Mouse (Mus musculus) kidney, embryonic 15.5 days (tissue): Measurements from ENCODE around the gene 4921501E09Rik. TPM values are rescaled to one million over a fixed set of nuclear protein-coding genes. Genes with fewer than 3 reads are reported as not detected.

Experiments
- polyA plus RNA-seq: library from polyadenylated mRNA; unstranded; fragments of >200 nt; fragmentation: Nextera tagmentation; extraction: Ambion mirVana; gene quantifications from 2 replicates; pipeline ENCODE4 v1.2.1, GENCODE M21; 2015

4921501E09Rik gene
- polyA plus RNA-seq, 1 experiment from 2014 or later = not detected

Other genes starting within 250 kb of the 4921501E09Rik start
- gene Zfp799, start 237.8 kb downstream of the 4921501E09Rik start, polyA plus RNA-seq = 15.9 and 17.3 TPM in 2 replicates
- 7.7 and 8.0 TPM in 2 replicates for gene Zfp870, start 176.4 kb downstream of the 4921501E09Rik start, polyA plus RNA-seq
- not detected in 2 replicates for gene Cyp4f14, start 150.7 kb downstream of the 4921501E09Rik start, polyA plus RNA-seq
- 10.8 and 13.3 TPM in 2 replicates for gene Cyp4f13, start 120.7 kb downstream of the 4921501E09Rik start, polyA plus RNA-seq
- 9.9 and 12.1 TPM in 2 replicates for gene Zfp472, start 102.2 kb downstream of the 4921501E09Rik start, polyA plus RNA-seq
- gene Zfp952, start 74.9 kb downstream of the 4921501E09Rik start, polyA plus RNA-seq = 11.2 and 11.9 TPM in 2 replicates
- 13.9 and 14.9 TPM in 2 replicates for gene Zfp763, start 34.7 kb downstream of the 4921501E09Rik start, polyA plus RNA-seq
- 6.4 and 8.2 TPM in 2 replicates for gene Zfp563, start 21.3 kb upstream of the 4921501E09Rik start, polyA plus RNA-seq
- not detected in 2 replicates for gene Morc2b, start 71.6 kb upstream of the 4921501E09Rik start, polyA plus RNA-seq
- gene Olfr55, start 100.4 kb upstream of the 4921501E09Rik start, polyA plus RNA-seq = 0.04 TPM in 1 of 2 replicates, not detected in the other
- not detected in 2 replicates for gene Olfr239, start 123.2 kb upstream of the 4921501E09Rik start, polyA plus RNA-seq
- gene Olfr1564, start 153.6 kb upstream of the 4921501E09Rik start, polyA plus RNA-seq = not detected in 2 replicates
- 17.7 and 17.9 TPM in 2 replicates for gene Zfp955a, start 187.1 kb upstream of the 4921501E09Rik start, polyA plus RNA-seq
- gene Olfr63, start 196.6 kb upstream of the 4921501E09Rik start, polyA plus RNA-seq = 0.04 TPM in 1 of 2 replicates, not detected in the other
- 13.1 and 13.6 TPM in 2 replicates for gene Zfp955b, start 221.5 kb upstream of the 4921501E09Rik start, polyA plus RNA-seq